Mouse (Mus musculus): Measurements from ENCODE around the gene Smarcc1.

DNA sequence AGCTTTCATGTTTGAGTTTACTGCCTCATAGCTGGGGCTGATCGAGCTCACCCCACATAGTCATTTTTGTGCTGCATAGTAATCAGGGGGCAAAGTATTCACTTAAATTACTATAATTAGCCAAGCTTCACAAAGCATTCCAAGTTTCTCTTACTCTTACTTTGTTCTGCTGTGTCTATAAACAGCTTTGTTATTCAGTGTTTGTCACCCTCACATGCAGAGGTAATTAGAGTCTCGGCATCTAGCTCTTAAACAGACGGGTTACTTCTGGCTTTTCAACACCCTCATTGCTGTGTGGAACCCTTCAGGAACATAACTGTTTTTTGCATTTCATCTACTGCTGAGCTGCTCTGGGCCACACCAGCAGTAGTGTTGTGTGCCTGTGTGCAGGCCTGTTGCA, 91.5 kb downstream of the Smarcc1 start:
- TF ChIP-seq MAFK (IDR thresholded peaks at IDR 0.05; ENCODE audit: borderline replicate concordance, low read depth, low read length) (no peak), ZC3H11A (IDR thresholded peaks at IDR 0.05; ENCODE audit: low read depth, low read length) (no peak), NELFE (IDR thresholded peaks at IDR 0.05; ENCODE audit: low read depth, low read length) (no peak), CTCF (IDR thresholded peaks at IDR 0.05 in 2 of 3, conservative IDR thresholded peaks at IDR 0.05 in 1 of 3; ENCODE audit: control insufficient read depth in 1 of 3, insufficient read depth in 1 of 3, low read depth in 2 of 3, low read length in 3 of 3, poor library complexity in 1 of 3, severe bottlenecking in 1 of 3) (no peak), POLR2AphosphoS2 (IDR thresholded peaks at IDR 0.05; ENCODE audit: low read length) (no peak), POLR2A (IDR thresholded peaks at IDR 0.05; ENCODE audit: control insufficient read depth in 1 of 2, insufficient read depth in 1 of 2, low read depth in 1 of 2, low read length in 2 of 2, poor library complexity in 1 of 2) (no peak), HCFC1 (IDR thresholded peaks at IDR 0.05; ENCODE audit: low read depth, low read length) (no peak), EP300 (IDR thresholded peaks at IDR 0.05; ENCODE audit: low read depth in 1 of 2, low read length in 2 of 2) (no peak), TBP (IDR thresholded peaks at IDR 0.05; ENCODE audit: low read depth, low read length) (no peak), GATA1 (IDR thresholded peaks at IDR 0.05; ENCODE audit: low read depth, low read length) (no peak)
